Mouse (Mus musculus) ovary, postnatal 10 days (tissue): ENCODE data around the gene Tent4a.

Experiments
- DNase-seq: peaks from one replicate; pipeline ENCODE4 v3.0.0; 2022; ENCODE audit warnings: low spot score

The Tent4a gene

DNA sequence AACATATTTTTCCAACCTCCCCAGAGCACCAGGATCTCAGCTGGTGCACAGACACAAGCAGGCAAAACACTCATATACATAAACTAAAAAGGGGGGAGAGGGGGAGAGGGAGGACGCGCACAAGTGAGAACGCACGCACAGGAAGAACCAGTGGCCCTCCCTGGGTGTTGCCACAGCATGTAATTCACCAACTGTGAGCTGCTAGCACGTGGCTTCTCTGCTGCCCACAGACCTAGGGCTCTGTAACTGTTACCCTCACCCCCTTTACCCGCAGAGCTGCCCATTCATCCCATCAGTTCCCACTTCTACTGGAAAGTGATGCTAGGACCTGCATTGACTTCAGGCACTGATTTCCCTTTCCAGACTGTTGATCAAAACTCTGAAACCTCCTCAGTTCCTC is 15.3 kb downstream of the Tent4a start:
- no peak for DNase-seq

DNA sequence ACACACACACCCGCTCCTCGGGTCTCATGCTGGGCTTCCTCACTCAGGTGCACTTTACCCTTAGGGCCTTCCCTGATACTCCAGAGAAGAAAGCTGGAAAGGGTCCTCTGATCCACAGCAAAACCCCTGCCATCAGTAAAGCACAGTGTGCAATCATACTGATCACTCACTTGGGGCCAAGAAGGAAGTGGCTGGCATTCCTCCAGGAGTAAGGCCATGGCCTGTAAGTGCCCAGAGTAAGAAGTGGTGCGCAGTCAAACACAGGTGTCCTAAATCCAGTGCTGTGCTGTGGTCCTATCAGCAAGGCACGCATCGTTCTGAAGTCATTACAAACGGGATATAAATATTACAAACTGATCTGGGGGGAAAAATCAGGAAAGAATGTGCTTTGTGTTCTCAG is 17.0 kb downstream of the Tent4a start:
- no peak for DNase-seq

DNA sequence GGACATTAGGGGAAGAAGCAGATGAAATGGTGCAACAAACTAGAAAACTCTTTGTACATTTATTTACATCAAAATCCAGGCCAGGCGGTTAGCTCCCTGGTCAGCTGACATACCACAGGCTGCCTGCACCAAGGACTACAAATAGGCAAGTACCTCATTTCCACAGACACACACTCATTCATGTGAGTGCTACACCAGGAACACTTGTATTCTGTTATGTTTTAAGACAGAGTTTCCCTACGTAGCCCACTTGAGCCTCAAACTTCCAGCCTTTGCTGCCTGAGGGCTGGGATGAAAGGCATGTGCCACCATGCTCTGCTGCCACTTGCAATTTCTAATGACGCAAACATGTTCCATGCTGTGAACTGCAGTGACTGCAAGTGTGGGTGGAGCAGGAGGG is 19.3 kb downstream of the Tent4a start:
- no peak for DNase-seq

DNA sequence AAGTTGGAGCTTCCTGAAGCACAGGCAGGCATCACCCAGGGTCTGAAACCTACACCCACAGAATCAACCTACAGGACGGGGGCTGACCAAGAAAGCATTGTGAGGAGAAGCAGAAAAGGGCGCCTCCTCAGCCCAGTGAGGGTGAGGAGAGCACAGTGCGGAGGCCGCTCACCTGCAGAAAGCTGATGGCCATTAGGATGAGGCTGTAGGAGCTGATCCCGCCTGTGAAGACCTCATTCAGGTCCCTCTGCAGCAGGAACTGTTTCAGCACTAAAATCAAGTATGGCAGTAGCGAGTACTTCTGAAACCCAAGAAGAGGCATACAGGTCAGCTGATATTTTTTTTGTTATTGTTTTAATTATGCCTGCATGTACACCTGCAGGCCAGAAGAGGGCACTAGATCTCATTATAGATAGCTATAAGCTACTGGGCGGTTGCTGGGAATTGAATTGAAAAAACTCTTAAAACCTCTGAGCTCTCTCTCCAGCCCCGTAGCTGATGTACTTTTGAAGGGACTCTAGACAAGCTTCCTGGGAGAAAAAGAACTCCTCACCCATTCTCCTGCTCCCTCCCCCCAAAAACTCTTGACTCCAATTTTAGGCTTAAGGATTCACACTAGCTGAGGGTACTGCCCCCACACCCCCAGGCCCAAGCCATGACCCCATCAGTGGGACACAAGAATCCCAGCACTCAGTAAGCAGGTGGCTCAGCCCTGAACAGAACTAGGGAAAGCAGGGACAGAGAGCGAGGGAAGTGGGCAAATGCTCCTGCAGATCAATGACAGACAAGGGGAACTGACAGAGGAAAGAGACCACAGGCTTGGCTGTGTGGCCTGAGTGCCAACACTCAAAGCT is 24.8 kb downstream of the Tent4a start:
- DNase-seq: no peak

DNA sequence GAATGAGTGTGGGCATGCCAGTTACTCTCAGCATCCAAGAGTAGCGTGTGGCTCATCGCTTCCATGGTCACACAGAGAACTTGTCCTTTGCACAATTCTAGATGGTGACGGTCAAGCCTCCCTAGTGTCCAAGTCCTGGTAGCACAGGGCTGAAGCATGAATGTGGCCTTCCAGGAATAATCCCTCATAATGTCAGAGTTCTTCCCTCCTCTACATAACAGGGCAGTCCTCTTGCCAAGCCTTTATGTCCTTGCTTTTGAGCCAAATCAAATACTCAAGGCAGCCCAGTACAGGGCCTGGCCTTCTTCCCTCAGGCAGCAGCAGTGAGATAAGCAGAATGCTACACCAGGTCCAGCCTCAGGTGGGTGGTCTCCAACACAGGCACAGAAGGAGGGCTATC is 26.8 kb downstream of the Tent4a start:
- DNase-seq: no peak

DNA sequence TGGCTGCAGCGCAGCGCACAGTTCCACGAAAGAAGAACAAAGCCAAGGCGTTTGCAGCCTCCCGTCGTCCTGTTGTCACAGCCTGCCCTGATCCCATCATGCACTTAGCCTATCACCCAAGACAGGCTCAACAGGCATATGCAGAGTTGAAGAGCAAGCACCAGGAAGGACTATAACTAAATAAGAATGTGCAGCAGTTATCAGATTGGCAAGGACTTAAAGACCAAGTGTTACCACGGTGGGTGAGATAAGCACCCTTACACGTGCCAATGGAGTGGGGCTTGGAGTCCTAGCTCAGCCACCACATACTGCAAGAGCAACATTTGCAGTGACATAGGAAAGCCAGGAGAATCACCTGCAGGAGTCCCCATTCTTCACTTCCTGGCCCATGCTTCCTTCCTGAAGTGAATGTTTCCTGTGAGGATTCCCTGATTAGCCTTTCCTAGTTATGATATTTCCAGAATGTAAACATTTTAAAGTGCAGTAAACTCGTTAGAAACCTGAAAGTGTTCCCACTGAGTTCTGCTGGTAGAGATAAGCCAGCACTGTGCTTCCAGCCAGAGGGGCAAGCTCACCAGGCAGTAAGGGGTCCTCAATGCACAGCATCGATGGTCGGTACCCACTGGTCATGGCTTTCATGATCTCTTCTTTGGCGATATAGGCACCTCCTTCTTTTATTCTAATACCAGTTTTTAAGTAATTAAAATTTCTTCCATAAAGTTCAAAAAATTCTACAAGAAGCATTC is 27.9 kb downstream of the Tent4a start:
- DNase-seq: no peak

DNA sequence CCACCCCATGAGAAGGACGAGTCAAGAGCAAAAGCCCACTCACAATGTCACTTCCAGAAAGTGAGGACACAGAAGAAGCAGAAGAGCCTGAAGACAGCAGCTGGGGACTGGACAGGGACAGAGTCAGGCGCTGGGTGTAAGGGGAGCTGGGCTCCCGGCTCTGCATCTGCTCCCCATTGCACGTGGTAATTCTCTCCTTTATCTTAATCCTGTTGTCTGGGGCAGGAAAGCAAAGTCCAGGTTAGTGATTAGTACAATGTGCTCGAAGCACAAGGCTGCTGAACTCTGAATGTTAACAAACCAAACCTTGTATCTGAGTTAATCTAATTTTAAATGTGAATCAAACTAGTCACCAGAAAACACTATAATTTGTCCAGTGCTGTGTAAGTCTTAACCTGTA is 31.6 kb downstream of the Tent4a start:
- no peak for DNase-seq

DNA sequence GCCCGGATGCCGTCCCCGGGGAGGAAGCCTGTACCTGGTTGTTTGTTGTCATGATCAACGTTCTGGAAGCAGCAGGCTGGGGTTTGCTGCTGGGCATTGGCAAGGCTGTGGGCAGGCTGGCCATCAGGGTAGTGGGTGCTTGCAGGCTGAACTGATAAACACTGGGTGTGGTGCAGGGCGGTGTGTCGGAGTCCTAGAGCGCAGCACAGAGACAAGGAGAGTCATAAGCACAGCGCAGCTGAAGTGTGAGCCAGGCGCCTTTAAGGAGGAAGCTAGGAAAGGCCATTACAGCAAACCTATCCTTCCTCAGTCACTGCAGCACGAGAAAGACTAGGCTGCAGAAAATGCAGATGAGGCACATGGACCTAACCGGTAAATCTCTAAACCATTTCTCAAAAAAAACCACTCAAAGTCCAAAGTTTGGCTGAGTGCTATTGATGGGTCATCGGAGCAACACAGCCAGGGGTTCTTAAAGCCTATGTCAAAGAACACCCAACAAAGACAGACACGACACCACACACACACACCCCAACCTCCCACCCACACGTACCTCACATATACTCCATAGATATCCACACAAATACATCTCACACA is 32.2 kb downstream of the Tent4a start:
- DNase-seq: no peak

DNA sequence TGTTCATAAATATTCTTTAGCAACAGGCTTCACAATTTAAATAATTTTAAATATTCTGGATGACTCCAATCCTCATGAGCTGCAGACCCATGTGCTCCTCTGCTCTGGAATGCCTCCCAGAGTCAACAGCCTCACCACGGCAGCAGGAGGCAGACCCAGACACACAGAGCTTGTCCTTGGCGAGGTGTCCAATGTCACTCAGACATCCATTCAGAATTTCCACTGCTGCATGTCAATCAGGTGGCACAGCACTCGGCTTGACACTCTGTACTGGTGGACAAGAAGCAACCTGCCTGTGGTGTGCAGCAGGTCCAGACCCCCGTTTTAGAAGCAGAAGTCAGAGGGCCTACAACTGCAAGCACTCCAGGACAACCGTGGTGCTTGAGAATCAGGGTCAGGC is 36.1 kb downstream of the Tent4a start:
- DNase-seq: no peak

DNA sequence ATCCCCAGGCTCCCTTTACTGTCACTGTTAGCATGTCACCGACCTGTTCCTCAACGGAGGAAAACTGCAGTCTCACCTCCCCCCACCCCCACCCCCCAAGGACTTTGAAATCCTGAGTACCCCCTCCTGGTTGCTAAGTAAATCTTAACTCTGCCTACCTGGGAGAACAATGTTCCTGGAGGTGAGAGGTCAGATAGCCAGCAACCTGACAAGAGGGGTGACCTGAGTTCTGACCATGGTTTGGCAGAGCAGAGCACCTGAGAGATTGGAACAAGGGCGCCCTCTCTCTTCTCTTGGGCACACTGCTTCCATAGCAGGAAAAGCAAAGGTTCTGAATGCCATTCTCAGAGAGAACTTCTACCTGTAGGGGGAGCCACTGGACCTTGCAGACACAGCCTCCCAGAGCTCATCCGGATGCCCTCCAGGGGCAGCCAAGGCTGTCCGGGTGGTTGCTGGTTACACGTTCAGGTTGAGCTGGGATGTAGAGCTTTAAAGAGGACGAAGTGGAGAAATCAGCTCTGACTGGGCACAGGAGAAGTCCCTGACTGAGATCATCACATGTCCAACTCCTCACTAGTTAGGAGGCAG is 41.4 kb downstream of the Tent4a start:
- DNase-seq: no peak

DNA sequence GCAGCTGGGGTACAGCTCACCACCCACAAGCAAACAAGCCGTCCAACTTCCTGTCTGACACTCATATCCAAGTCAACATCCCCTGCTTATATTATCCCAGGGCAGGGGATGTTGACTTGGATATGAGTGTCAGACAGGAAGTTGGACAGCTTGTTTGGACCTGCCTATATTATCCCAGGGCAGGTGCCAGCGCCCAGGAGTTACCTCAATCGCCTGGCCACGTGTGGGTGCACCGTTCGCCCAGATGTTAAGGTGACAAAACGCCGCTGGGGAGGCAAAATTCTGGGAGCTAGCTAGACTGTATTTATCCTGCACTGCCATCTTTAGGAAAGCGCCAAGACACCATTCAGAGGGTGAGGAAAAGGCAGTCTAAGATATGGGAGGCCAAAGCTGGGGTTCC is 44.6 kb downstream of the Tent4a start:
- no peak for DNase-seq

DNA sequence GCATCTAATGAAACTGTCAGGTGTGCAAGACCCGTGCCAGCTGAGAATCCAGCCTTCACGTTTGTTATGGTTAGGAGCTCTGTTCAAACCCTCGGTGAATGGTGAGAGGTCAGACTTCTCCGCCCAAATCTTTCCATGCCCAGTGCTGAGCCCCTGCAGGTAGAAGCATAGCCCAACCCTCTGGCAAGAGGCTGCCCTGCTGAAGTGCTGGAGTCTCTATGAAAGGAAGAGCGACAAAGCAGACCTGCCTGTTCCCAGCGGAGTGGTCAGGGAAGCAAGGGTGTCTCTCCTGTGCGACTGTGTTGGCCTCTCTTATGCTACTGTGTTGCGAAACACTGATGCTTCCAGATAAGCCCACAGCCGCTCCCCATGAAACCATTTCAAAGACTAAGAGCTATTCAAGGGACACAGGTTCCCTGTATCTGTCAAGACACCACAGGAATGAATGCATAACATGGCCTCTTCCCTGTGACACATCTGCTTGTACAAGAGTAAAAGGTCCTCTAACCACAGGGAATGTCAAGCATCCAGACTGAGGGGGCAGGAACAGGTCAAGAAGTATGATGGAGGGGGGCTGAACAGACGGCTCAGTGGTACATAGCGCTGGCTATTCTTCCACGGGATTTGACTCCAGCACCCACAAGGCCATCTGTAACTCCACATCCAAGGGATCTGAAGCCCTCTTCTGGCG is 45.7 kb downstream of the Tent4a start:
- DNase-seq: no peak

DNA sequence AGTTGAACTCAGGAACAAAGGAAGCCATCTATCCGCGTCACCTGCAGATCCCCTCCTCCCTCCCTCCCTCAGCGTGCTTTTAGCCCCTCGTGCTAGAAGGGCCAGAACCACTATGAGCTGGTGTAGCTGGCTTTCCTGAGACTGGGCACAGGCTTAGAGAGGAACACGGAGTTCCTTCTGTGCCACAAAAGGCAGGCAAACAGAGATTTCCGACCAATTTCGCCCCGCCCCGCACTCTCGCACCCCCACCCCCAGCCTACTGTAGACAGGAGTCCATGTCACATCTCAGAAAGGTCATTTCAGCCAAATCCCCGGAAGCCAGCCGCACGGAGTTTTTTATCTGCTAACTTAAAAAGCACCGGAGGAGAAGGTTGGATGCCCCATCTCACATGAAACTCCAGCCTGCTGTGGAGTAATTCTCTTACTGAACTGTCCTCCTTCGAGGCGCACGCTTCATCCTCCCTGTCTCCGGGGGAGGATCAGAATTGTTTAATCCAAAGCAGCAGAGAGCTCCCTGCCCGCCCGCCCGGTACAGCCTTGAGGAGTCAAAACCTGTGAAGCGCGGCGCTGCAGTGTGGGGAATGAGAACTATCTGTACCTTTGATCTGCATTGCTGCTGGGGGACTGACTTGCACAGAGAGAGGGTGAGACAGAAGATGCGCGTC is 46.7 kb downstream of the Tent4a start:
- no peak for DNase-seq

DNA sequence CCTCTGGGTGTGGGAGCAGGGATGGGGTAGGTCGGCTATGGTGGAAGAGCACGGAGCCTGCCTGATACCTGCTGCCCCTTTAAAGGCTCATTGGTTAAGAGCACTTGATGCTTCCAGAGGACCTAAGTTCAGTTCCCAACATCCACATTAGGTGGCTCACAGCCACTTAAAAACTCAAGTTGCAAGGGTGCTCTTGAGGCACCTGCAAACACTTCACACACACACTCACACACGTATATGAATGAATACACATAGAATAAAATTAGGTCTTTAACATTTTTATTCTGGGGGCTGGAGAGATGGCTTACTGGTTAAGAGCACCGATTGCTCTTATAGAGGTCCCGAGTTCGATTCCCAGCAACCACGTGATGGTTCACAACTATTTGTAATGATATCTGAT is 47.3 kb downstream of the Tent4a start:
- no peak for DNase-seq

DNA sequence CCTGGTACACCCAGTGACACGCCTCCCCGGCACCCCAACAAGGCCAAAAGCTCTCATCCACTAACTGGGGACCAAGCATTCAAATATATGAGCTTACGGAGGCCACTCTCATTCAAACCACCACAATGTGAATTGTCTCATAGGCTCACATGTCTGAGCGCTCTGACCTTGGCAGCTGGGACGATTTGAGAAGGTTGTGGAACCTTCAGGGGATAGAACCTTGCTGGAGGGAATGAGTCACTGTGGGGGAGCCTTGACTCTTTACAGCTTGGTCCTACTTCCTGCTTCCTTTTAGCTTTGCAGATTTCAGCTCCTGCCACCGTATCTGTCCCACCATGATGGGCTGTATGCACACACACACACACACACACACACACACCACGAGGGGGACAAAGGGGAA is 48.6 kb downstream of the Tent4a start:
- DNase-seq: no peak

DNA sequence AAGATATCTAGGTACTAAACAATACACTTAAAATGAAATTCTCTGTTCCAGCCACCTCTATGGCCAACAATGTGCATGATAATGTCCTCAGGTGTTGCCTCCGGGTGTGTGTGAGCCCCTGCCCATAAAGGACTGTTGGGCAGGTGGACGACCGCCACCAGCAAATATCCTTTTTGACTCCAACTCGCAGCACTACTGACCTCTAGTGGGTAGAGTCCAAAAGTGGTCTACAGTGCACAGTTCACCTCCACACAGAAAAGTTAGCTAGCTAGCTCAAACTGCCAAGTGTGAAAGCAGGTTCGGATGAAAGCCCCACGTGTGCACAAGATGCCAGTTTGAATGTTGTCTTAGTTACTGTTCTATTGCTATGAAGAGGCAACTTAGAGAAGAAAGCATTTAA is 49.1 kb downstream of the Tent4a start:
- no peak for DNase-seq

DNA sequence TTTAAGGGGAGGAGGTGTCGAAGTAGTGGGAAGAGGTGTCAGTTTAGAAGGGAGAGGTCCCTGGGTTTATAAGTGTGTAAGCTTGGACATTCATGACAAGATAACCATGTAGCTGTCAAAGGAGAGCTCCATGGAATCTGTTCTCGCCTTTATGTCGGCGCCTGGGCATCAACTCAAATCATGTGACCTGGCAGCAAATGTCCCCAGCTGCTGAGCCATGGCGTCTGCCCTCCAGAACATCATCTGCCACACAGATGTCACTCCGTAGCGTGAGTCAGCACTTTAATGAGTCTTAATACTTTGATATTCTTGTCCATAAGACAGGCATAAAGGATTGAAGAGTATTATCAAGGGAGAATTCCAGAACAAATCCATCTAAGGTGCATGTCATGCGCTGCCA is 51.7 kb downstream of the Tent4a start:
- DNase-seq: no peak

DNA sequence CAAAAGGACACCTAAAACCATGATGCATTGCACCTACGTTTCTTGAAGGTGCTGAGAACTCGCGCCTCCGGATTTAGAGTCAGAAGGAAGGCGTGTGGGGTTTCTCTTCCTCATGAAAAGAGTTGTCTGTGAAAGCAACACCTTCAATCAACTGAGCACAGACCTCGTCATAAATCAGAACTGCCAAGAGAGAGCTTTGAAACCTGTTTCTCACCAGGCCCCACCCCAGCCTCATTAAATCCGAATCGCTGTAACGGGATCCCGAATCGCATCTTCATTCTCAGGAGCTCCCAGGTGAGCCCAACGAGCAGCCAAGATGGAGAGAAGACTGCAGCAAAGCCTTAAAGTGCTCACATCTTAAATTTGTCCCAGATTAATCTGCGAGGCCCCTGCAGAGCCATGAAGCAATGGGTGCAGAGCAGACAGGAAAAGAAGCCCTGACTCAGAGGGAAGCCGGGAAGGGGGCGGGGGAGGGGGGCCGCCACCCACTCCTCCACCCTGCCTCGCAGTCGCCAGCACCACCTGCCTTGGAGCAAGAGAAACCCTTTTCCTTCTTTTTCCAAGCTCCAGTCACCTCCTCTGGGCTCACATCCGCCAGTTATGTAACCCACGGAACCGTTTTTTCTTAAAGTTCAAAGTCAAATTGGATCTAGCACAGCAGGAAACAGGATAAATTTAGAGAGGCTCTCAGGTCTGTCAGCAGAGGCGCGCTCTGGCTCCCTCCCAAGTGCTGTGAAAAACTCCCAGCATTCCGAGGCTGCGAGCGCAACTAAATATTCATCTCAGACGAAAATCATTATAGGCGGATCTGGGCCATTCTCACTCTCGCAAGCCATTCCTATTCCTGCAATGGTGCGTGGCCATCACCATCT is 52.5 kb downstream of the Tent4a start:
- no peak for DNase-seq

DNA sequence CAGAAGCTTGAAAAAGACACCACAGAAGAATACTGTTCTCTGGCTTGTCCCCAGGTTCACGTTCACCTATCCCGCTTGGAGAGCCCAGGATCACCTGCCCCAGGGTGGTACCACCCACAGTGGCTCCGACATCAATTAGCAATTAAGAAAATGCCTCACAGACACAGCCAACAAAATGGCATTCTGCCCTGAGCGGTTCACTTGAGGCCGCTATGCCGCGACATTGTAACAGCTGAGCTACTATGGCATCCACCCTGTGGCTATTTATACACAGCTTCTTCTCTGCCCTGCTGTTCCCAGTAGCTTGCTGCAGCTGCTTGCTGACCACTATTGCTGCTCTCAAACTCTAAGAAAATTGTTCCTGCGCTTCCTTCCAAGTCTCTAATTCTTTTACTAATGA is 53.4 kb downstream of the Tent4a start:
- no peak for DNase-seq

DNA sequence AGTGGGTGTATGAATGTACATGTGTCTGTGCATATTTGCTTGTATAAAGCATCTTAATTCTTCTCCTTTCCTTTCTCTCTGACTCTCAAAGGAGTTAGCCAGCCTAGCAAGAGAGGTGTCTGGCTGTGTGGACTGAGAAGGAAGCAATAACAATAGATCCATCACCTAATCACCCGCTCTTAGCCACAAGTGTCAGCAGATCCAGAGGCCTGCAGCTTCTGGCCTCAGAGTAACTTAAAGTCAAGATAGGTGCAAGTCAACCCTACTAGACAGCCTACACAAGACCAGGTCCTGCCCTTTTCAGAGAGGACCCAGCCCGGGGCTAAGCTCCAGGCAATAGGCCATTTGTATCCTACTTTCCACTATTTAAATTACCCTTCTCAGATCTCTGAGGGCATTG is 54.5 kb downstream of the Tent4a start:
- no peak for DNase-seq

DNA sequence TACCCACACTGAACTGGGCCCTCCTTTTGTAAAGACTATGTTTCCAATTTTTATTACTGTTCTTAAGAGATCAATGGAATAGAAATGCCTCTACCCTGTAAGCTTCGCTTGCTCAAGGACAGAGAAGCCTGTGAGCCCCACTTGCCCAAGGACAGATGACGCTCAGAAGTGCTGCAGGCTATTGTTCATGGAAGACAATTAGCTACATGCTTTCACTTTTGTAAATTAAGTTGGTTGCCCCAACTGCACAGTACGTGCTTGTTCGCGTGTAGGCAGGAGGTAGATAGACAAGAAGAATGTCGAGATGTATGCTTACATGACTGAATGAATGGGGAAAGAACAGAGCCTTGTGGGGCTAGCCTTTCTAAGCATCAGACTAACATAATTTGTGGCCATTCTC is 55.7 kb downstream of the Tent4a start:
- DNase-seq: no peak
